Mouse (Mus musculus): ENCODE data around the gene Med27. TPM values are rescaled to one million over a fixed set of nuclear protein-coding genes. Genes with fewer than 3 reads are reported as not detected.

The Med27 gene
- polyA plus RNA-seq, 1 experiment from 2014 or later: 40.6 TPM

DNA sequence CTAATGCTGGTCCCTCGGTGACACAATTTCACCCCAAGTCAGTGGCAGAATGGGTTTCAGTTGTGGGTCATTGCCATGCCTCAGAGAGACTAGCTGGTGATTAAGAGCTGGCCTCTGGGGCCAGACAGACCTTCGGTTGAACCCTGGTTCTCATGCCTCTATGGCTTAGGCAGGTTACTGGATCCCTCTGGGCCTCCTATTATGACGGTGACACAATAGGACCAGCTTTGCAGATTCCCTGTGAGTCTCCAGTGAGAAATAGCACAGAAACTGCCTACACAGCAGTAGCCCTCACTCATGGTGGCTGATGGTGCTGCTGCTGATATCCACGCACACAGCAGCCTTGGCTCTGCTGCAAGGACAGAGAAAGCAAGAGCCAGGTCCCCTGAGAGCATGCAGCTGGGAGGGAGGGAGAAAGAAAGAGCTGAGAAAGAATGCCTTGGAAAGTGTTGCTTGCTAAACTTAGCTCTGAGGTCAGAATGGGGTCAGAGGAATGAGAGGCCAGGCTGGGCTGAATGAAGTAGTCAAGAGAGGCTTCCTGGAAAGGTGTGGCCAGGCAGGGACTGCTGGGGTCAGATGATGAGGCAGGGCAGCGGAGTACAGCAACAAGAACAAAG lies 226.3 kb downstream of the Med27 start:
- Histone ChIP-seq H3K4me2 (no peak overlapping the region), H3K36me3 (ENCODE audit: control insufficient read depth, insufficient read depth, low read length) (no peaks in the 10 kb centered on the region), H3K4me3 (ENCODE audit: low read depth, low read length) (no peak overlapping the region), H3K9me3 (replicated peaks; ENCODE audit: control insufficient read depth, low read length) (no peaks in the 10 kb centered on the region), H3K9ac (ENCODE audit: low read depth, low read length) (no peak overlapping the region), H3K4me1 (ENCODE audit: control insufficient read depth, insufficient read depth, low read length) (0 out of 2 replicates have a peak, but pooled peaks cover 2% of the 10 kb centered on the region), H3K27ac (ENCODE audit: low read depth, low read length) (no peak overlapping the region), H3K27me3 (ENCODE audit: control insufficient read depth, insufficient read depth, low read length) (peaks cover 3% of the 10 kb centered on the region; the same call in 1 of the 2 replicates)
- ATAC-seq (replicated peaks; ENCODE audit: insufficient number of reproducible peaks, low FRiP score, low TSS enrichment): no peak
- 47% methylated on average over 5 of the region's 5 CpGs for WGBS (ENCODE audit: insufficient replicate concordance)

- no peaks in the 10 kb centered on the region for H3K9me3 ChIP-seq (replicated peaks; ENCODE audit: control insufficient read depth, low read length)
- no peak overlapping the region for H3K4me2 ChIP-seq
- no peak overlapping the region for H3K4me3 ChIP-seq (ENCODE audit: low read depth, low read length)
- H3K36me3 ChIP-seq (ENCODE audit: control insufficient read depth, insufficient read depth, low read length): no peaks in the 10 kb centered on the region
- 9% methylated on average over 5 of the region's 5 CpGs for WGBS (ENCODE audit: insufficient replicate concordance)
- no peak overlapping the region for H3K27ac ChIP-seq (ENCODE audit: low read depth, low read length)
- peaks cover 3% of the 10 kb centered on the region; the same call in 1 of the 2 replicates for H3K27me3 ChIP-seq (ENCODE audit: control insufficient read depth, insufficient read depth, low read length)
- 0 out of 2 replicates have a peak, but pooled peaks cover 2% of the 10 kb centered on the region for H3K4me1 ChIP-seq (ENCODE audit: control insufficient read depth, insufficient read depth, low read length)
- ATAC-seq (replicated peaks; ENCODE audit: insufficient number of reproducible peaks, low FRiP score, low TSS enrichment): no peak
- H3K9ac ChIP-seq (ENCODE audit: low read depth, low read length): no peak overlapping the region
Measured at GRCm38 (mm10) chr2:29573591-29573990, 227.0 kb downstream of the Med27 start.

- no peak overlapping the region for H3K27ac ChIP-seq (ENCODE audit: low read depth, low read length)
- no peak for ATAC-seq (replicated peaks; ENCODE audit: insufficient number of reproducible peaks, low FRiP score, low TSS enrichment)
- WGBS (ENCODE audit: insufficient replicate concordance): 39% methylated on average over 11 of the region's 11 CpGs
Measured at GRCm38 (mm10) chr2:29574187-29574586, 227.6 kb downstream of the Med27 start.

More at GRCm38 (mm10) chr2:29574187-29574586, 227.6 kb downstream of the Med27 start:
- H3K4me3 ChIP-seq (ENCODE audit: low read depth, low read length): no peak overlapping the region
- H3K4me1 ChIP-seq (ENCODE audit: control insufficient read depth, insufficient read depth, low read length): 0 out of 2 replicates have a peak, but pooled peaks cover 2% of the 10 kb centered on the region
- H3K36me3 ChIP-seq (ENCODE audit: control insufficient read depth, insufficient read depth, low read length): no peaks in the 10 kb centered on the region
- no peak overlapping the region for H3K9ac ChIP-seq (ENCODE audit: low read depth, low read length)
- H3K4me2 ChIP-seq: no peak overlapping the region
- no peaks in the 10 kb centered on the region for H3K9me3 ChIP-seq (replicated peaks; ENCODE audit: control insufficient read depth, low read length)
- H3K27me3 ChIP-seq (ENCODE audit: control insufficient read depth, insufficient read depth, low read length): peaks cover 3% of the 10 kb centered on the region; the same call in 1 of the 2 replicates

Small RNAs within 50 kb of the gene (microRNA-seq; reads per million reads assigned to microRNA genes)
- gene Mir133c (ENCODE audit: borderline number of aligned reads): not detected

Other genes with a start within 250 kb of the Med27 start
- 7.3 and 12.8 TPM in 2 replicates for gene Setx, start 222.6 kb upstream of the Med27 start, polyA plus RNA-seq (2014; fragmentation: Nextera tagmentation; extraction: Ambion mirVana)
- 0.23 TPM in 1 of 2 replicates, not detected in the other for gene Ntng2, start 93.8 kb upstream of the Med27 start, polyA plus RNA-seq (2014; fragmentation: Nextera tagmentation; extraction: Ambion mirVana)

Measured in heart, embryonic 11.5 days (tissue).